Mouse (Mus musculus) liver, postnatal 0 days (tissue): Measurements from ENCODE around the gene Gm17571.

Source experiments
- CTCF ChIP-seq: sonication (generic); IDR thresholded peaks from 2 replicates; pipeline ENCODE4 v1.5.1; 2016; ENCODE audit warnings: antibody characterized with exemption, low read depth
- EP300 ChIP-seq: IDR thresholded peaks from 2 replicates; pipeline ENCODE4 v1.6.1; 2016; ENCODE audit warnings: antibody characterized with exemption, low read depth, mild to moderate bottlenecking

DNA sequence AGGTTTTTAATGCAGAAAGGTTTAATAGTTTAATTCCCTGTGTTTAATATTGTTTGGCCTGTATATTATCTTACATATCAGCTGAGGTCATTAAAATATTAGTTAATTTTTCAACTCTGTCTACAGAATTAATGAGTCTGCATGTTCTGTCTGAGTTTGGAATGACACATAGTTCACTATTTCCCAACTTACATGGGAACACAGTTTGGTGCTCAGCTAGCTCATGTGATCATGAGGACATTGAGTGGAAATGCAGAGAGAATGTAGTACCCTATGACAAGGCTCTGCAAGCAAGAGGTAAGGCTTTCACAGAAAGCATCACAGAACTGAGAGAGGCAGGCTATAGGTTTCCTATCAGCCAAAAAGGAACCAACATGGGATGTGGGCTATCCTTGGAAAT is 49.0 kb upstream of the Gm17571 start:
- TF ChIP-seq CTCF, result no peak
- no peak for TF ChIP-seq EP300
